Mouse (Mus musculus) heart, embryonic 15.5 days (tissue): ENCODE results near the gene Ift122. TPM values are rescaled to one million over a fixed set of nuclear protein-coding genes. Genes with fewer than 3 reads are reported as not detected.

Experiments
- ATAC-seq: fragments of 200-750 bp; cut with Nextera tagmentation; replicated peaks from 2 replicates; pipeline ENCODE4 v1.8.0; 2017; ENCODE audit warnings: low read depth, moderate TSS enrichment; ENCODE audit not compliant: insufficient number of reproducible peaks, insufficient read depth, low FRiP score
- H3K27ac ChIP-seq: fragments of 300-500 bp; sonication (generic); 2 replicates; pipeline ENCODE4 v1.5.1; 2015; ENCODE audit warnings: mild to moderate bottlenecking, inconsistent platforms
- H3K27me3 ChIP-seq: fragments of 300-500 bp; sonication (generic); 2 replicates; pipeline ENCODE4 v1.6.1; 2015; ENCODE audit warnings: inconsistent platforms
- H3K36me3 ChIP-seq: fragments of 300-500 bp; sonication (generic); 2 replicates; pipeline ENCODE4 v1.6.1; 2015; ENCODE audit warnings: mild to moderate bottlenecking, inconsistent platforms
- H3K4me1 ChIP-seq: fragments of 300-500 bp; sonication (generic); replicated peaks from 2 replicates; pipeline ENCODE4 v1.6.1; 2015; ENCODE audit warnings: inconsistent platforms
- H3K4me2 ChIP-seq: fragments of 300-500 bp; sonication (generic); 2 replicates; pipeline ENCODE4 v1.6.1; 2015; ENCODE audit warnings: inconsistent platforms, mild to moderate bottlenecking, moderate library complexity
- H3K4me3 ChIP-seq: fragments of 300-500 bp; sonication (generic); 2 replicates; pipeline ENCODE4 v1.5.1; 2015; ENCODE audit warnings: mild to moderate bottlenecking, inconsistent platforms
- H3K9ac ChIP-seq: fragments of 300-500 bp; sonication (generic); 2 replicates; pipeline ENCODE4 v1.6.1; 2015; ENCODE audit warnings: mild to moderate bottlenecking, inconsistent platforms
- H3K9me3 ChIP-seq: fragments of 300-500 bp; sonication (generic); replicated peaks from 2 replicates; pipeline ENCODE4 v1.6.1; 2016; ENCODE audit warnings: inconsistent platforms
- WGBS: fragments of 180-500 bp; shearing (Covaris S2); methylation state at CpG from one replicate; pipeline ENCODE4 v1.1.7; 2015; ENCODE audit warnings: mixed read lengths; 5-methylcytosine and 5-hydroxymethylcytosine counted together
- polyA plus RNA-seq: library from polyadenylated mRNA; unstranded; fragments of >200 nt; fragmentation: Nextera tagmentation; extraction: Ambion mirVana; gene quantifications from 2 replicates; pipeline ENCODE4 v1.2.1, GENCODE M21; 2015

The Ift122 gene
- polyA plus RNA-seq, 1 experiment from 2014 or later = 18.4 TPM

GRCm38 (mm10) chr6:115931639-115932038, 78.4 kb downstream of the Ift122 start, which contains the start of gene Rho:
Gene Rho (plus strand): TSS chr6:115931748.
- no peak within 1 kb of the TSS for H3K27ac ChIP-seq

GRCm38 (mm10) chr6:115932391-115932790, 79.1 kb downstream of the Ift122 start:
- no peak overlapping the region for H3K9ac ChIP-seq
- H3K27me3 ChIP-seq = no peaks in the 10 kb centered on the region
- H3K4me1 ChIP-seq = peaks cover 9% of the 10 kb centered on the region
- H3K27ac ChIP-seq = no peak overlapping the region
- H3K36me3 ChIP-seq = no peaks in the 10 kb centered on the region
- no peak for ATAC-seq
- no peaks in the 10 kb centered on the region for H3K9me3 ChIP-seq
- no peak overlapping the region for H3K4me2 ChIP-seq
- 87% methylated on average over 3 of the region's 3 CpGs for WGBS
- H3K4me3 ChIP-seq = no peak overlapping the region

More at GRCm38 (mm10) chr6:115931639-115932038, 78.4 kb downstream of the Ift122 start, which contains the start of gene Rho:
- Histone ChIP-seq H3K36me3 (no peaks in the 10 kb centered on the region), H3K4me1 (peaks cover 9% of the 10 kb centered on the region), H3K4me3 (no peak within 1 kb of the TSS), H3K9me3 (no peaks in the 10 kb centered on the region), H3K9ac (no peak within 1 kb of the TSS), H3K4me2 (no peak within 1 kb of the TSS), H3K27me3 (no peaks in the 10 kb centered on the region)
- 86% methylated on average over 14 of the region's 14 CpGs for WGBS
- no peak for ATAC-seq

DNA sequence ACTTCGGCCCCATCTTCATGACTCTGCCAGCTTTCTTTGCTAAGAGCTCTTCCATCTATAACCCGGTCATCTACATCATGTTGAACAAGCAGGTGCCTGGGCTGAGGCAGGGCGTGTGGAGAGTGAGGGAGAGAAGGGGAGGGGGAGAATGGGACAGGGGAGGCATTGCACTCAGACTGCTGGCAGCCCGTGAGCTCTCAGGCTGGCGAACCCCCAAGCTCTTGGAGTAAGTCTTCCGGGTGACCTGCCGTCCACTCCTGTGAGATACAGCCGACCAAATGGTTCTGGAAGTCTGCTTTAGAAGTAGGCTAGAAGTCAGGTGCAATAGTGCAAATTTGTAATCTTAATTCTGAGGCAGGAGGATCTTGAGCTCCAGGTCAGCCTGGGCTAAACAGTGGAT, 82.3 kb downstream of the Ift122 start:
- no peaks in the 10 kb centered on the region for H3K4me1 ChIP-seq
- H3K9me3 ChIP-seq = no peaks in the 10 kb centered on the region
- 73% methylated on average over 8 of the region's 8 CpGs for WGBS
- no peak overlapping the region for H3K27ac ChIP-seq
- no peak for ATAC-seq
- no peaks in the 10 kb centered on the region for H3K36me3 ChIP-seq
- H3K9ac ChIP-seq = no peak overlapping the region
- H3K4me2 ChIP-seq = no peak overlapping the region
- H3K27me3 ChIP-seq = no peaks in the 10 kb centered on the region
- H3K4me3 ChIP-seq = no peak overlapping the region

- no peak overlapping the region for H3K4me2 ChIP-seq
- H3K36me3 ChIP-seq = no peaks in the 10 kb centered on the region
- no peak overlapping the region for H3K27ac ChIP-seq
- H3K27me3 ChIP-seq = no peaks in the 10 kb centered on the region
- WGBS = 84% methylated on average over 2 of the region's 2 CpGs
- H3K9me3 ChIP-seq = no peaks in the 10 kb centered on the region
- H3K4me1 ChIP-seq = peaks cover 10% of the 10 kb centered on the region
- ATAC-seq = no peak
- no peak overlapping the region for H3K9ac ChIP-seq
- no peak overlapping the region for H3K4me3 ChIP-seq
These were observed 84.7 kb downstream of the Ift122 start for GRCm38 (mm10) chr6:115938011-115938410.

- H3K4me1 ChIP-seq = peaks cover 16% of the 10 kb centered on the region
- H3K9me3 ChIP-seq = no peaks in the 10 kb centered on the region
- no peak overlapping the region for H3K4me2 ChIP-seq
- no peak overlapping the region for H3K4me3 ChIP-seq
- no peaks in the 10 kb centered on the region for H3K27me3 ChIP-seq
- ATAC-seq = no peak
- no peak overlapping the region for H3K9ac ChIP-seq
- H3K27ac ChIP-seq = no peak overlapping the region
- H3K36me3 ChIP-seq = no peaks in the 10 kb centered on the region
- 62% methylated on average over 1 of the region's 1 CpGs for WGBS
These were observed 85.5 kb downstream of the Ift122 start for GRCm38 (mm10) chr6:115938798-115939197.

- H3K4me1 ChIP-seq = peaks cover 23% of the 10 kb centered on the region
- H3K27me3 ChIP-seq = no peaks in the 10 kb centered on the region
- H3K27ac ChIP-seq = no peak overlapping the region
- ATAC-seq = no peak
- no peaks in the 10 kb centered on the region for H3K36me3 ChIP-seq
- H3K9me3 ChIP-seq = no peaks in the 10 kb centered on the region
- H3K4me2 ChIP-seq = no peak overlapping the region
- WGBS = 67% methylated on average over 1 of the region's 1 CpGs
- no peak overlapping the region for H3K9ac ChIP-seq
- no peak overlapping the region for H3K4me3 ChIP-seq
These were observed 87.3 kb downstream of the Ift122 start for GRCm38 (mm10) chr6:115940603-115941002.

DNA sequence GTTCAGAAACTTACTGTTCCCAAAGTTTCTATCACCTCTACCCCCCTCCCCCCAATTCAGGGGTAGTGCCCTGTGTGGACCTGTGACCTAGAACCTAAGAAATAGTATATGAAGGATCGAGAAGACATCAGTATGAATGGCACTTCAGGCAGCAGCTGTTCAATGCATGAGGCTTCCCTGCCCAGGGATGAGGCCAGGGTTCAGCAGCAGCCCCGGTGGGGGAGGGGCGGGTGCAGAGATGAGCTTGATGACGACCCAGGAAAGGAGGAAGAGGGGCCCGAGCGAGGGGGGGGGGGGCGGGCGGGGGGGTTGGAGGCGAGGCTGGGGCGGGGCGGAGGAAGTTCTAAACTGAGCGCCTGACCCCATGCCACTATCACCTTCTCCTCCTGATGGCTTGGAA, 87.9 kb downstream of the Ift122 start:
- H3K27ac ChIP-seq = no peak overlapping the region
- no peak overlapping the region for H3K4me2 ChIP-seq
- H3K27me3 ChIP-seq = no peaks in the 10 kb centered on the region
- H3K4me1 ChIP-seq = peaks cover 26% of the 10 kb centered on the region
- ATAC-seq = no peak
- 8% methylated on average over 8 of the region's 12 CpGs for WGBS
- H3K9ac ChIP-seq = no peak overlapping the region
- H3K4me3 ChIP-seq = no peak overlapping the region
- no peaks in the 10 kb centered on the region for H3K36me3 ChIP-seq
- H3K9me3 ChIP-seq = no peaks in the 10 kb centered on the region

DNA sequence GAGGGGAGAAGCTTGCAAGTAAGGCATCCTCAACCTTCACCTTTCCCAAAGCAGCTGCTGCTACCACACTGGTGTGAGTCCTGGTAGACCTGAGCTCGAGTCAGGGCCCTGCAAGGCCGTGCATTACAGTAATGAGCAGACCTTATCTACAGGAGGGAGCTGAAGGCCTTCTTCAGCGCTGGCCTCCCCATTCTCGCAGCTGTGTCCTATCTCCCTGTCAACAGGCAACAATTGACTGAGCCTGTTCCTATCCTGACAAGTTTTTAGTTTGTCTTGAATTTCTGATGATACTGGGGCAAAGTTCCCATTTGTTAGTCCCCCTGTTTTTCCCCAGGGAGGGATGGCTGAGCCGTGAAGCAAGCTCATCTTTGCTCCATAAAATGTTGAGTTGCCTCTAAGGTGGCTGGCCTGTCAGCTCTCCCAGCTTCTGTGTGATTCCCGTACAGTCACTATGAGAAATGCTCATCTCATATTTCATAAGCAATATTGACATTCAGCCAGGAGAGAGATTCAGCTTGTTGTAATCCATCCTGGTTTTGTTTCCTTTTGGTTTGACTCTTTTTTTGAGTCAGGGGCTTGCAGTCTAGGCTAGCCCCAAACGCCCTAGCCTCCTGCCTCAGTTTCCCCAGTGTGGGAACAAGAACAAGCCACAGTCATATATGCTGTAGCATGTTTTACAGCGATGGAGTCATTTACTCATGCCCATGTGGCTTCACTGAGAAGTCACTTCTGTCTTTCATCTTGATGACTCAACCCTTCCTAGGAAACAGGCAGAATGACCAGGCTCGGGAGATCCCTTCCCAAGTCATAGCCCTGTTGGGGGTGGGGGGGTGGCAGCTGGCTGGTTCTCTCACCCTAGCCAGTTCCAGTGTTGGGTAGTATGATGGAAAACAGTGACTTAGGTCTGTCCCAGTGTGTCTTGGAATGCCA, 90.5 kb downstream of the Ift122 start:
- Histone ChIP-seq H3K4me3 (no peak overlapping the region), H3K27me3 (no peaks in the 10 kb centered on the region), H3K9ac (no peak overlapping the region), H3K27ac (0 out of 2 replicates have a peak overlapping the region, but pooled peaks have one; percentile 17), H3K4me1 (peaks cover 37% of the 10 kb centered on the region), H3K9me3 (no peaks in the 10 kb centered on the region), H3K36me3 (no peaks in the 10 kb centered on the region), H3K4me2 (no peak overlapping the region)
- WGBS = 44% methylated on average over 9 of the region's 9 CpGs
- no peak for ATAC-seq

GRCm38 (mm10) chr6:115944638-115945037, 91.4 kb downstream of the Ift122 start, which contains the start of gene H1foo:
Gene H1foo (plus strand): TSS chr6:115944938.
- no peak within 1 kb of the TSS for H3K9ac ChIP-seq
- H3K27ac ChIP-seq = no peak within 1 kb of the TSS
- H3K9me3 ChIP-seq = no peaks in the 10 kb centered on the region
- peaks cover 37% of the 10 kb centered on the region for H3K4me1 ChIP-seq
- no peaks in the 10 kb centered on the region for H3K36me3 ChIP-seq
- H3K4me3 ChIP-seq = no peak within 1 kb of the TSS
- ATAC-seq = no peak
- H3K27me3 ChIP-seq = no peaks in the 10 kb centered on the region
- H3K4me2 ChIP-seq = no peak within 1 kb of the TSS
- WGBS = 88% methylated on average over 5 of the region's 5 CpGs

DNA sequence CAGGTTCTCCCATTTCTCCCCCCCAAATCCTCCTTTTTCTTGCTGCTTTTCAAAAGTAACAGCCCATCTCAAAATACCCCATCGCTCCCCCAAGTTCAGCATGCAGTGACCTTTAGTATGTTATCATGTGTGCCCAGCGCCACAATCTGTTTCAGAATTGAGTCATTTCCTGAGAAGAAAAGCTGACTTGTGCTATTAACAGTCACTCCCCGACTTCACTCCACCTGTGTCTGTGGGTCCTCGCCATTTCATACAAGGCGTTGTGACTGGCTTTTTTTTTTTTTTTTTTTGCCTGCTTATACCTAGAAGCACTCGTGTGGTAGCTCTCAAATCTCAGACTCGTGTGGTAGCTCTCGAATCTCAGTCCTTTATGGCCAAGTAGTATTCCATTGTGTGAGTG, 92.4 kb downstream of the Ift122 start:
- no peak for ATAC-seq
- H3K36me3 ChIP-seq = no peaks in the 10 kb centered on the region
- H3K4me1 ChIP-seq = peaks cover 37% of the 10 kb centered on the region
- no peaks in the 10 kb centered on the region for H3K9me3 ChIP-seq
- no peak overlapping the region for H3K4me2 ChIP-seq
- 71% methylated on average over 8 of the region's 8 CpGs for WGBS
- no peaks in the 10 kb centered on the region for H3K27me3 ChIP-seq
- H3K9ac ChIP-seq = no peak overlapping the region
- H3K27ac ChIP-seq = no peak overlapping the region
- H3K4me3 ChIP-seq = no peak overlapping the region

GRCm38 (mm10) chr6:115946389-115946788, 93.1 kb downstream of the Ift122 start:
- H3K4me1 ChIP-seq = peaks cover 30% of the 10 kb centered on the region
- no peak overlapping the region for H3K4me2 ChIP-seq
- WGBS = 15% methylated on average over 6 of the region's 6 CpGs
- ATAC-seq = peak; percentile 60
- H3K36me3 ChIP-seq = no peaks in the 10 kb centered on the region
- H3K4me3 ChIP-seq = no peak overlapping the region
- H3K9ac ChIP-seq = no peak overlapping the region
- H3K27ac ChIP-seq = peak overlapping the region; percentile 44
- no peaks in the 10 kb centered on the region for H3K9me3 ChIP-seq
- no peaks in the 10 kb centered on the region for H3K27me3 ChIP-seq
